Mouse (Mus musculus): ENCODE data around the gene E130309D02Rik.

Gene E130309D02Rik

DNA sequence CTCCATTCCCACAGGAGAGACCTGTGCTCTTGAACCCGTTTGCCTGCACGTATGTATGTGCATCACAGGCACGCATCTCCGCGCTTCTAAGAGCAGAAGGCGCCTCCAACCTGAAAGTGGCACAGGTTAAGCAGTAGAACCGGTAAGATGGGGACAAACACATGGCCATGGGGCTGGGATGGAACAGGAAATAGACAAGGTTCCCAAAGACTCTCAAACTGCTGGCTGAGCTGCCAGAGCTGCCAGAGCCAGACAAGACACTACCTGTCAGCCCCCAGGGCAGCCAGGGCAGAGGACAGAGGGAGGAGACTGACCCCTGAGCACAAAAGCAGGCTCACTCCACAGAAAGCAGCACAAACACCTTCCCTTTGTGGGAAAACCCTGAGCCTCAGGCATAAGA lies 5.2 kb downstream of the E130309D02Rik start:
- DNase-seq (ENCODE audit: low spot score), result no peak

DNA sequence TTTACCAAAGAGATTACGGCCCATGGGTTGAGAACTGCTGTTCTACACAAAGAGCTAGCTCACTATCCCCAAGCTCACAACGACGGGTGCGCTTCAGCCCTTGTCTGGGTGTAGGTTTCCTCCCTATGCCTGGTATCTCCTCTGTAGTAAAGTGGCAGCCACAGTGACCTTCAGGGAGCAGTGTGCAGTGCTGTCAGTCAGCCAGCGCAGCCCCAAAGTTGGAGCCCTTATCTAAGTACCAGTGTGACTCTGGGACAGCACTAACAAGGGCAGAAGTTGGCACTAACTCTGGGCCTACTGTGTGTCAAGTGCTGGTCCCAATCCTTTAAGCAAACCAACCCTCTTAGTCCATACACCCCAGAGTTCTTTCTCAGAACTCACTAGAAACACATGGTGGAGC lies 6.3 kb downstream of the E130309D02Rik start:
- DNase-seq (ENCODE audit: low spot score), result no peak

DNA sequence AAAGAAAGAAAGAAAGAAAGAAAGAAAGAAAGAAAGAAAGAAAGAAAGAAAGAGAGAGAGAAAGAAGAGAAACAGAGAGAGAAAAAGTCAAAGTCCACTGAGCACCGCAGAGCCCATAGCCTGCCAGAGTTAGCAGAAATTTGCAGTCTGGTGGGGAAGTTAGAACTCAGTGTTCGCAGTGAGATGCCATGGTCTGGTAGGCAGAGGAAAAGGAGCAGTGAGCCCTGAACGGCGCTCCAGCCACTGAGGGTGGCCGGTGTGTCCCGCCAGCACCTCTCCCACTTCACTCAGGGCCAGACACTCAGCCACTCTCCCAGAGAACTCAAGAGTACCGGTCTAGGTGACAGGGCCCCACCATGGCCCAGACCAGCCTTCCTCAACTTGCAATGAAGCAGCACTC lies 10.9 kb downstream of the E130309D02Rik start:
- no peak for DNase-seq (ENCODE audit: low spot score)

GRCm38 (mm10) chr5:143301296-143301695 lies 13.9 kb downstream of the E130309D02Rik start:
- no peak for DNase-seq (ENCODE audit: low spot score)

DNA sequence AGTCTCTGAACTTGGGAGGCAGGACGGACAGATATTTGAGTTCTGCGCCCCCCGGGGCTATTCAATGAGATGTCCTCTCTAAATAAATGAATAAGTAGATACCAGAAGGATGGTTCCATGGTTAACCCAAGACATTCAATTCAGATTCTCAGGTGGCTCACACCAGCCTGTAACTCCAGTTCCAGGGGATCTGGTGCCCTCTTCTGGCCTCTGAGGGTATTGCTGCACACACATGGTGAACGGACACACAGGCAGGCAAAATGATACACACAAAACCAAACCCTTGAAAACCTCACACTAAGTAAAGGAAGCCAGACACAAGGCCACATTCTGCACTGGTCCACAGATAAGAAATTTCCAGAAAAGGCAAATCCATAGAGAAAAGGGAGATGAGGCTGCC lies 15.5 kb downstream of the E130309D02Rik start:
- peak; percentile 31 for DNase-seq (ENCODE audit: low spot score)

GRCm38 (mm10) chr5:143298391-143298790 lies 16.8 kb downstream of the E130309D02Rik start:
- DNase-seq (ENCODE audit: low spot score), result no peak

DNA sequence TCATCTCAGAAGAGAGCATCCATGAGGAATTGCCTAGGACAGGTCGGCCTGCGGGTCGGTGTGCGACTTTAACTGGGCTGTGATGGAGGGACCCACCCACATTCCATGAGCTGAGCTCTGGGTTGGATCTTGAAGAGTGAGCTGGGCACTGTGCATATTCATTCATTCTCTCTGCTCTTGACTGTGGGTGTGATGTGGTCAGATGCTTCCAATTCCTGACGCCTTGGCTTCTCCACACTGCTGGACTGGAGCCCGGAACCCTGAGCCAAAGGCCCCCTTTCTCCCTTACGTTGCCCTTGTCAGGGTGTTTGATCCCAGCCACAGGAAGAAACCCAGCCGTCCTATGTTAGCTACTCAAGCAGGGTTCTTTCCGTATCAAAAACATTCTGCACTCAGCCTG lies 17.2 kb downstream of the E130309D02Rik start:
- no peak for DNase-seq (ENCODE audit: low spot score)

DNA sequence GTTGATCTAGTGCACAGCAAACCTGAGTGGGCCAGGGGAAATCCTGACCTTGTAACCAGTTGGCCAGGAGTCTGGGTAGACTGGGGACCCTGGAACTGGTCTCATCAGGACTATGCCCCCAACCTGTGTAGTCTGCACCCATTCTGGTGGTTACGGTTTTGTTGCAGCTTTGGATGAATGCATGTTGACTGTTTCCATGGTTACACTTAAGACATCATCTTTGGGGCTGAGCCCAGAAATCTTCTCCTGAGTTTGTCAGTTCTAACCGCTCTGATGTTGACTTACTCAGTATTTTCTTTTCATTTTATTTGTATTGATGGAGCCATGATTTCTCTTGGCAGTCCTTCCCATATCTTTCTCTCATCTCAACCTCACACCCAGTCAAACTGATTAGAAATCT lies 19.8 kb downstream of the E130309D02Rik start:
- no peak for DNase-seq (ENCODE audit: low spot score)

DNA sequence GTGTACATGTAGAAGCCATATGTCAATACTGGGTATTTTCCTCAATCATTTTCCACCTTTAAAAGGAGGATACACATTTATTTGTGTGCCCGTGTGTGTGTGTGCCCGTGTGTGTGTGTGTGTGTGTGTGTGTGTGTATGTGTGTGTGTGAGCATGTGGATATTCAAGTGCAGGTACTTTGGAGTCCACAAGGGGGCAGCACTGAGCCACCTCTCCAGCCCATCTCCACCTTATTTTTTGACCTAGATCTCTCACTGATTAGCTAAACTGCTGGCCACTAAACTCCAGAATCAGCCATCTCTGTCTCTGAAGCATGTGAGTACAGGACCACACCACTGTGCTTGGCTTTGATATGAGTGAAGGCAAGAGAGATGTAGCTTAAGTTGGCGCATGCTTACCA lies 20.3 kb downstream of the E130309D02Rik start:
- no peak for DNase-seq (ENCODE audit: low spot score)

GRCm38 (mm10) chr5:143293404-143293803 lies 21.8 kb downstream of the E130309D02Rik start, which contains the start of gene Zfp853:
Gene Zfp853, minus strand, starts transcription at chr5:143293623.
- no peak for DNase-seq (ENCODE audit: low spot score)

- DNase-seq (ENCODE audit: low spot score), result no peak
Observed at GRCm38 (mm10) chr5:143292879-143293278, 22.3 kb downstream of the E130309D02Rik start.

DNA sequence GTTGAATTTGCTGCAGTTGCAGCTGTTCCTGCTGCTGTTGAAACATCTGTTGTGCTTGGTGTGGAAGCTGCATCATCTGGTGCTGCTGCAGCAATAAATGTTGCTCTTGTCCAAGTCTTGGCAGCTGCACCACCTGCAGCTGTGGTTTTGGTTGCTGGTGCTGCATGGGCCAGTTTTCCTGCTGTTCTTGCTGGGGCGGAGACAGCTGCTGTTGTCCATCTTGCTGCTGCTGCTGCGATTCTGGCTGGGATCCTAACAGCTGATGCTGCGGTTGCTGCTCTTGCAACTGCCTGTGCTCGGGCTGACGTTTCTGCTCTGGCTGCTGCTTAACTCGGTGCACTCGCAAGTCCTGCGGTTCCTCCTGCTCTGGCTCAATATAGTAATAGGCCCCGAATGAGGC lies 25.9 kb downstream of the E130309D02Rik start:
- no peak for DNase-seq (ENCODE audit: low spot score)

DNA sequence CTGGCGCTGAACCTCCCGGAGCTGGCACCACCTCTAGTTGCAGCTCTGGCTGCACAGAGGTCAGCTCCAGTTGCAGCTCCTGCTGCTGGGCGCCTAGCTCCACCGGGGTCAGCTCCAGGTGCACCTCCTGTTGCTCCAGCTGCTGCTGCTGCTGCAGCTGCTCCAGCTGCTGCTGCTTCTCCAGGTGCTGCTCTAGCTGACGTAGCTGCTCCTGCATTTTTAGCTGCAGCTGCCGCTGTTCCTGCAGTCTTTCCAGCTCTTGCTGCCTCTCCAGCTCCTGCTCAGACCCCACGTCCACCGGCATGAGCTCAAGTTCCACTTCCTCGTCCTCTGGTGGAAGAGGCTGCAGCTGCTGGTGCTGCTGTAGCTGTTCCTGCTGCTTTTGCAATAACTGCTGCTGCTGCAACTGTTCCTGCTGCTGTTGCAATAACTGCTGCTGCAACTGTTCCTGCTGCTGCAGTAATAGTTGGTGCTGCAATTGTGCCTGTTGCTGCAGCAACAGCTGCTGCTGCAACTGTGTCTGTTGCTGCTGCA lies 26.7 kb downstream of the E130309D02Rik start:
- DNase-seq (ENCODE audit: low spot score), result no peak

DNA sequence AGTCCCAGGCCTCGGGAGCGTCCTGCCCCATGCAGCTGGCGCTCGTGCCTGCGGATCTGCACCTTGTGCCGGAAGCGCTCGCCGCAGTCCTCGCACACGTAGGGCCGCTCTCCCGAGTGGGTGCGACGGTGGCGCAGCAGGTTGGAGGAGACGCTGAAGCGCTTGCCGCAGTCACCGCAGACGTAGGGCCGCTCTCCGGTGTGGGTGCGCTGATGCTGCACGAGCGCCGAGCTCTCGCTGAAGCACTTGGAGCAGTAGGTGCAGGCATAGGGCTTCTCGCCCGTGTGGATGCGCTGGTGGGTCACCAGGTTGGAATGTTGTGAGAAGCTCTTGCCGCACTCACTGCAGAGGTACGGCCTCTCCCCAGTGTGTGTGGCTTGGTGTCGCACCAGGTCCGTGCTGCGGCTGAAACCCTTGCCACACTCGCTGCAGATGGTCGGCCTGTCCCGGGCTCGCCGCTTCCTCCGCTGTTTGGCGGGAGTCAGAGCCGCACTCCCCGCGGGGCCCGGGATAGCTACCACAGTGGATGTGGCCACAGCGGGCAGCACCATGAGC lies 27.3 kb downstream of the E130309D02Rik start:
- DNase-seq (ENCODE audit: low spot score), result peak; percentile 23

GRCm38 (mm10) chr5:143284762-143285161 lies 30.4 kb downstream of the E130309D02Rik start:
- no peak for DNase-seq (ENCODE audit: low spot score)

- no peak for DNase-seq (ENCODE audit: low spot score)
Observed at GRCm38 (mm10) chr5:143279247-143279646, 35.9 kb downstream of the E130309D02Rik start.

DNA sequence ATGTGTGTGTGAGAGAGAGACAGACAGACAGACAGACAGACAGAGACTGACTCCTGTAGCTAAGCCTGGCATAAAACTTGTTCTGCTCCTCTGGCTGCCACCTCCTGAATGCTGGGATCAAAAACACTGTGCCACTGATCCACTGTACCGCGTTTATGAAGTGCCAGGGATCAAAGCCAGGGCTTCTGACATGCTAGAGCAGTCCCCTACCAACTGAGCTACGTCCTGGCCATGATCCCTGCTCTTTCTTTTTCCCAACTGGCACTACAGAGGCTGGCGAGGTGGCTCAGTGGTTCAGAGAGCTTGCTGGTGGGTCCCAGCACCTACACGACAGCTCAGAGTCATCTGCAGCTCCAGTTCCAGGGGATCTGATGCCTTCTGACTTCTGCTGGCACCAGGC lies 39.4 kb downstream of the E130309D02Rik start:
- no peak for DNase-seq (ENCODE audit: low spot score)

GRCm38 (mm10) chr5:143272540-143273330 lies 42.4 kb downstream of the E130309D02Rik start:
- no peak for DNase-seq (ENCODE audit: low spot score)

GRCm38 (mm10) chr5:143272108-143272507 lies 43.1 kb downstream of the E130309D02Rik start:
- no peak for DNase-seq (ENCODE audit: low spot score)

GRCm38 (mm10) chr5:143271642-143272041 lies 43.5 kb downstream of the E130309D02Rik start:
- no peak for DNase-seq (ENCODE audit: low spot score)

DNA sequence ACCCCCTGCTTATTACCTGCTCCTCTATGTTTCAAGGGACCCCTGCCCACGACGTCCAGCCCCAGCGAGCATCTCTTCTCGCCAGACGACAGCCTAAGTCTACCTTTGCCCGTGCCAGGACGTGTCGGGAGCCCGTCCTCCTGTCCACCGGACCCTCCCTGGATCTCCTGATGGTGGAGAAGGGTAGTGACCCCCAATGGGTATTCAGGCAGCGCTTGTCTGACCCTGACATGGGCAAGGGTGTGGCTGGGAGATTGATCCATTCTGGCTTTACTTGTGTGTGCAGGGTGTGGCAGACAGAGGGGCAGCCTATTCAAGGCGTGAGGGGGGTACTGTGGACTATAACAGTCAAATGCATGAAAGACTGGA lies 45.0 kb downstream of the E130309D02Rik start:
- no peak for DNase-seq (ENCODE audit: low spot score)

DNA sequence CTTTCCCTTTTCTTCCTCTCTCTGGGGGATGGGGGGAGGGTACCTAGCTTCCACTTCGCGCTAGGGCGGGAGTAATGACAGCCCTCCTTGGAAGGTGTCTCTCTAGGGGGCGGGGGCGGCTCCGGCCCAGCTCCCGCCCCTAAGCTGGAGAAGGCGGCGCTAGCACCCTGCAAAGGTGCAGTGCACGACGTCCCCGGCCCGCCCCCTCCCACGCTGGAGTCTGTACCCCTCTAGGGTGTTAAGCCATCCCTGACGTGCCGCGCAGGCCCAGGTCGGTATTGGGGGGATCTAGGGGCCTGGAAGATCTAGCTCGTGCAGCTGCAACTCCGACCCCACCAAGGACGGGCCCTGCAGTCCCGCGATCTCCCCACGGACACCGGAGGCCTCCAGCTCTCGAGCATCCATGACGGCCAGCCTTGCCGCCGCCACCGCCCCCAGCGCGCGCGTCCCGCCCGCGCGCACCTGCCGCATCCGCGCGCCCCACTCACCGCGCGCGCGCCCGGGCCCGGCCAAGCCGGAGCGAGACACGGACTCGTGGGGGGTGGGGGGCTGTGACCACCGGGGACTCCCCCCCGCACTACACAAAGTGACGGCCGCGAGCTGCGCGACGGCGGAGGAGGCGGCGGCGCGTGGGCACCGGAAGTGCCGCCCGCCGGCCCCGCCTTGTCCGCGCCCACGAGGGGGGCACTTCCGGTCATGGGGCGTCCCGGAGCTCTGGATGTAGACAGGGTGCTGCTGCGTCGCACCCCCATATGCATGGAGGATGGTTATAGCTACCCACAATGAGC lies 45.6 kb downstream of the E130309D02Rik start, which contains the start of gene Zfp316:
Gene Zfp316, minus strand, starts transcription at position 660 of the 788 bp plus-strand sequence.
- peak; percentile 24 for DNase-seq (ENCODE audit: low spot score)

DNA sequence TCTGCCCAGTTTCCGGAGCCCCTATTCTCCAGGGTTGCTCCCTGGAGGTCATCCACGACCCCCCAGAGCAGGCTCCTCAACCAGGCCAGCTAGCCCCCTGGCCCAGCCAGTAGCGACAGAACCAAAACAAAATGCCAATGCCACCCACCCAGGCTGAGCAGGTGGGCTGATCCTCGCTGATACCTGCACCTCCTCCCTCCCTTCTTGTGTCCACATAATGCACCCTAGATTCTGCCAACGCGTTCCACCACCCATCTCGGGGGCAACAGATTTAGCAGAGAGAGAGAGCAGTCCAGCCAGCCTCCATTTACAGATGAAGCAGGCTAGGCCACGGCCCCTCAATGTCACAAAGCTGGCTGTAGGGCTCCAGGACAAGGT lies 46.2 kb downstream of the E130309D02Rik start:
- DNase-seq (ENCODE audit: low spot score), result no peak
